Comparison of ENCODE assay signal across 8 mouse cellular contexts in the genomic region with DNA sequence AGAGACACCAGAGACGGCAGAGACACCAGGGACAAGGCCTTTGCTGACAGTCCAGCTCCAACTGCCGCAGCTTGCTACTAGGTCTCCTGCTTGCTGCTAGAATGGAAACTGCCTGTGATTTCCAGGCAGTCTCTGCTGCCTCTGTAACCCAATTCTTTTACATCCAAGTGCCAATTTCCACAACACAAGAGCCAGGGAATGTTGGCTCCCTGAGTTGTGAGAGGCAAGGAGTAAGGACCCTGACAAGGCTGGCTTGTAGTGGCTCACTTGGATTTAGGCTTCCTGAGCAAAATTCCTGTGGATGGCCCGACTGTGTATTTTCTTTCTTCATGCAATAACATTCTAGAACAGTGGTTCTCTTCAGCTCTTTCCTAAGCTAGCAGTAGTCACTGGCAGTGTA.
DNase-seq lines count a peak whose midpoint lies in the region.
"Had no signal": no experiment of that assay in that cellular context is flagged by ENCODE, and none has a peak within 500 bp of the region (broad histone marks: within the 10 kb centered on the region; RNA-seq: fewer than 3 reads in every experiment).

No protein-coding gene starts in this region.

- DNase-seq in layer of hippocampus, adult 11-12 months (ENCODE audit: low spot score): peak; percentile 5
- DNase-seq in layer of hippocampus, postnatal 36 days: no peak
- peak; percentile 1 for DNase-seq in right cerebral cortex, postnatal 4 days
- no peak for DNase-seq in right cerebral cortex, postnatal 36 days (ENCODE audit: low spot score in 2 of 2)
- DNase-seq in gastrocnemius, postnatal 36 days: peak; percentile 15 to 21
- no peak for DNase-seq in retina, postnatal 1 day
- DNase-seq in neural tube, embryonic 10.5 days (ENCODE audit: extremely low spot score, low spot score): no peak
- DNase-seq: left cerebral cortex, postnatal 4 days had no signal

- intact Hi-C loops in gastrocnemius, postnatal 36 days (cut with DNase I): no loop called here

Comparison
In these comparisons a context has a peak if more than half of its experiments do, and no peak if none do; other contexts are left out.
1. DNase-seq: peak in layer of hippocampus, adult 11-12 months (single experiment), right cerebral cortex, postnatal 4 days (single experiment) and gastrocnemius, postnatal 36 days (2 of 2); none in layer of hippocampus, postnatal 36 days (0 of 2), right cerebral cortex, postnatal 36 days (0 of 2), retina, postnatal 1 day (single experiment) and neural tube, embryonic 10.5 days (single experiment).